32 mouse cellular contexts compared by ENCODE assay signal in the genomic region with DNA sequence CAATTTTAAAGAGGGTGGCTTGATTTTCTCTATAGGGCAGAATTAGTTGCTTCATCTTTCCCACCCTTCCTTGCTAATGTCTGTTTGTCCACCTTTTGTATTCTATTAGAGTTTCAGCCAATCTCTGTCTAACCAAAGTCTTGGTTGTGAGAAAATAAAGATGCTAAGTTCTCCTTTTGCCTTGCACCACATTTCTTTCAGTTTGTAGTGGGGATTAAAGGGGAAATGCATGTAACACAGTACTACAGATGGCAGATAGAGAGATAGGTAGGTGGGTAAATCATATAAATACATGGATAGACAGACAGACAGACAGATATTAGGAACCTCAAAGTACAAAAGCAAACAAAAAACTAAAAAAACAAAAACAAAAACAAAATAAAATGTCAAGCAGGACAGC. TPM values are rescaled to one million over a fixed set of nuclear protein-coding genes. Genes with fewer than 3 reads are reported as not detected.
"Had no signal": no experiment of that assay in that cellular context is flagged by ENCODE, and none has a peak within 500 bp of the region (broad histone marks: within the 10 kb centered on the region; RNA-seq: fewer than 3 reads in every experiment).

No protein-coding gene starts in this region.

- H3K4me1 ChIP-seq: heart, embryonic 10.5 days; heart, embryonic 12.5 days; hindbrain, embryonic 13.5 days; hindbrain, embryonic 15.5 days; kidney, embryonic 15.5 days; limb, embryonic 10.5 days; limb, embryonic 12.5 days had no signal

- H3K27ac ChIP-seq: heart, embryonic 10.5 days; hindbrain, embryonic 13.5 days; hindbrain, embryonic 15.5 days; hindbrain, postnatal 0 days; kidney, embryonic 15.5 days; kidney, postnatal 0 days; layer of hippocampus, adult 2 months; left cerebral cortex, adult 2 months; limb, embryonic 10.5 days; limb, embryonic 12.5 days had no signal

- DNase-seq: gastrocnemius, postnatal 14 days; gastrocnemius, postnatal 36 days; heart, adult 18-20 months; heart, postnatal 10 days; heart, postnatal 4 days; kidney, adult 11 months; kidney, adult 2 months; kidney, adult 9 months; kidney, postnatal 25 days; kidney, postnatal 4 days; layer of hippocampus, adult 9-11 months; liver had no signal

- ATAC-seq: hindbrain, postnatal 0 days; intestine, embryonic 16.5 days had no signal

- H3K4me3 ChIP-seq: heart, embryonic 10.5 days; heart, embryonic 12.5 days; hindbrain, embryonic 13.5 days; hindbrain, embryonic 15.5 days; kidney, embryonic 15.5 days; layer of hippocampus, adult 2 months; left cerebral cortex, adult 2 months; limb, embryonic 10.5 days; limb, embryonic 12.5 days had no signal

- H3K9ac ChIP-seq: heart, embryonic 12.5 days; hindbrain, embryonic 13.5 days; hindbrain, embryonic 15.5 days; kidney, embryonic 15.5 days; limb, embryonic 12.5 days had no signal

- H3K4me2 ChIP-seq: heart, embryonic 12.5 days; hindbrain, embryonic 13.5 days; hindbrain, embryonic 15.5 days; kidney, embryonic 15.5 days; limb, embryonic 12.5 days; liver, embryonic 11.5 days had no signal

- H3K9me3 ChIP-seq: heart, embryonic 10.5 days; heart, embryonic 12.5 days; hindbrain, embryonic 13.5 days; hindbrain, embryonic 15.5 days; kidney, embryonic 15.5 days; limb, embryonic 10.5 days; limb, embryonic 12.5 days had no signal

- H3K36me3 ChIP-seq: heart, embryonic 10.5 days; heart, embryonic 12.5 days; hindbrain, embryonic 13.5 days; hindbrain, embryonic 15.5 days; kidney, embryonic 15.5 days; limb, embryonic 10.5 days; limb, embryonic 12.5 days had no signal

- H3K27me3 ChIP-seq: heart, embryonic 12.5 days; hindbrain, embryonic 13.5 days; hindbrain, embryonic 15.5 days; kidney, embryonic 15.5 days; limb, embryonic 12.5 days had no signal

RNA-seq across cellular contexts. Expression of gene Uts2b, which starts 6.5 kb away (rescaled TPM):
- total RNA-seq: gastrocnemius, adult 18-20 months; gastrocnemius, adult 8-10 months; gastrocnemius, postnatal 14 days; gastrocnemius, postnatal 36 days; layer of hippocampus, adult 2 months; layer of hippocampus, postnatal 14 days; left cerebral cortex, adult 2 months; left cerebral cortex, postnatal 14 days; left cerebral cortex, postnatal 36 days had no signal
- polyA plus RNA-seq: gonadal fat pad, adult 2 months; intestine, embryonic 14.5 days; kidney, adult 2 months; kidney, embryonic 15.5 days; kidney, postnatal 0 days; liver, embryonic 11.5 days had no signal
